Mouse (Mus musculus): Measurements from ENCODE around the gene Tm4sf1. TPM values are rescaled to one million over a fixed set of nuclear protein-coding genes. Genes with fewer than 3 reads are reported as not detected.

The Tm4sf1 gene
- not detected for total RNA-seq (2023)

GRCm38 (mm10) chr3:57301921-57302539 is at the start of gene Tm4sf1:
Gene Tm4sf1, minus strand, starts transcription at chr3:57301988.

Other genes with a start within 250 kb of the Tm4sf1 start
- gene Tm4sf4, start 123.3 kb upstream of the Tm4sf1 start, total RNA-seq (2023) = not detected